Mouse (Mus musculus) liver, postnatal 0 days (tissue): ENCODE data around the gene Elovl5. TPM values are rescaled to one million over a fixed set of nuclear protein-coding genes. Genes with fewer than 3 reads are reported as not detected.

ENCODE experiments used
- ATAC-seq: fragments of 200-750 bp; cut with Nextera tagmentation; 2 replicates; pipeline ENCODE4 v1.8.0; 2017; ENCODE audit warnings: mild to moderate bottlenecking, moderate library complexity
- DNase-seq: peaks from one replicate; pipeline ENCODE4 v3.0.0-alpha.2; 2016
- H3K27ac ChIP-seq: fragments of 300-500 bp; sonication (generic); 2 replicates; pipeline ENCODE4 v1.5.1; 2014; ENCODE audit warnings: antibody characterized with exemption, moderate library complexity, mild to moderate bottlenecking, low read depth
- H3K27me3 ChIP-seq: fragments of 300-500 bp; sonication (generic); 2 replicates; pipeline ENCODE4 v1.6.1; 2014; ENCODE audit warnings: low read length, control low read depth, mixed read lengths; ENCODE audit not compliant: insufficient read depth
- H3K36me3 ChIP-seq: fragments of 300-500 bp; sonication (generic); replicated peaks from 2 replicates; pipeline ENCODE4 v1.6.1; 2014; ENCODE audit warnings: mild to moderate bottlenecking, control low read depth, low read length, moderate library complexity, mixed read lengths; ENCODE audit not compliant: insufficient read depth
- H3K4me1 ChIP-seq: fragments of 300-500 bp; sonication (generic); 2 replicates; pipeline ENCODE4 v1.6.1; 2014; ENCODE audit warnings: antibody characterized with exemption, mild to moderate bottlenecking, control low read depth; ENCODE audit not compliant: insufficient read depth
- H3K4me2 ChIP-seq: fragments of 300-500 bp; sonication (generic); 2 replicates; pipeline ENCODE4 v1.6.1; 2014; ENCODE audit warnings: low read depth, mild to moderate bottlenecking, low read length, moderate library complexity, mixed read lengths
- H3K4me3 ChIP-seq: fragments of 300-500 bp; sonication (generic); 2 replicates; pipeline ENCODE4 v1.5.1; 2014; ENCODE audit warnings: low read depth, low read length
- H3K9ac ChIP-seq: fragments of 300-500 bp; sonication (generic); replicated peaks from 2 replicates; pipeline ENCODE4 v1.6.1; 2014; ENCODE audit warnings: mild to moderate bottlenecking, moderate library complexity
- H3K9me3 ChIP-seq: fragments of 300-500 bp; sonication (generic); 2 replicates; pipeline ENCODE4 v1.6.1; 2016; ENCODE audit warnings: mild to moderate bottlenecking, control low read depth, low read length, mixed read lengths
- CTCF ChIP-seq: sonication (generic); IDR thresholded peaks from 2 replicates; pipeline ENCODE4 v1.5.1; 2016; ENCODE audit warnings: antibody characterized with exemption, low read depth
- EP300 ChIP-seq: IDR thresholded peaks from 2 replicates; pipeline ENCODE4 v1.6.1; 2016; ENCODE audit warnings: antibody characterized with exemption, low read depth, mild to moderate bottlenecking
- WGBS: fragments of 180-500 bp; shearing (Covaris S2); extraction: QIAGEN DNeasy Blood & Tissue Kit; methylation state at CpG from one replicate; pipeline ENCODE4 v1.1.7; 2014; ENCODE audit not compliant: insufficient replicate concordance; 5-methylcytosine and 5-hydroxymethylcytosine counted together
- polyA plus RNA-seq: library from polyadenylated mRNA; unstranded; fragments of >200 nt; fragmentation: Nextera tagmentation; extraction: Ambion mirVana; gene quantifications from 2 replicates; pipeline ENCODE4 v1.2.1, GENCODE M21; 2015

The Elovl5 gene
- polyA plus RNA-seq, 1 experiment from 2014 or later = 107 TPM

- Histone ChIP-seq H3K4me3 (peak overlapping the region; percentile 80), H3K4me2 (peak overlapping the region; percentile 88), H3K4me1 (peaks cover 32% of the 10 kb centered on the region), H3K27ac (peak overlapping the region; percentile 88; the same call in 1 of the 2 replicates), H3K27me3 (no peaks in the 10 kb centered on the region), H3K36me3 (no peaks in the 10 kb centered on the region), H3K9ac (peak overlapping the region; percentile 16; the same call in 1 of the 2 replicates), H3K9me3 (no peaks in the 10 kb centered on the region)
- 43% methylated on average over 5 of the region's 5 CpGs for whole genome bisulfite sequencing
- ATAC-seq = no peak
- no peak for DNase-seq
- TF ChIP-seq CTCF = no peak
These were observed 2.0 kb downstream of the Elovl5 start for GRCm38 (mm10) chr9:77918961-77919670.

GRCm38 (mm10) chr9:77920481-77920880, 3.3 kb downstream of the Elovl5 start:
- peak overlapping the region; percentile 19; the same call in 1 of the 2 replicates for H3K4me2 ChIP-seq
- TF ChIP-seq EP300 (no peak), CTCF (no peak)
- ATAC-seq (no peak), DNase-seq (no peak)
- peaks cover 33% of the 10 kb centered on the region for H3K4me1 ChIP-seq
- H3K27ac ChIP-seq = peak overlapping the region; percentile 44; the same call in 1 of the 2 replicates
- no peaks in the 10 kb centered on the region for H3K36me3 ChIP-seq
- H3K27me3 ChIP-seq = no peaks in the 10 kb centered on the region
- H3K4me3 ChIP-seq = no peak overlapping the region
- 73% methylated on average over 3 of the region's 3 CpGs for WGBS
- H3K9ac ChIP-seq = no peak overlapping the region
- no peaks in the 10 kb centered on the region for H3K9me3 ChIP-seq

- 63% methylated on average over 18 of the region's 18 CpGs for WGBS
- Histone ChIP-seq H3K27me3 (no peaks in the 10 kb centered on the region), H3K9ac (no peak overlapping the region), H3K36me3 (no peaks in the 10 kb centered on the region), H3K4me1 (peaks cover 33% of the 10 kb centered on the region), H3K4me2 (peak overlapping the region; percentile 18; the same call in 1 of the 2 replicates), H3K27ac (no peak overlapping the region), H3K4me3 (no peak overlapping the region), H3K9me3 (no peaks in the 10 kb centered on the region)
- no peak for DNase-seq
- no peak for TF ChIP-seq CTCF
- no peak for TF ChIP-seq EP300
- ATAC-seq = no peak
These were observed 4.4 kb downstream of the Elovl5 start for GRCm38 (mm10) chr9:77921366-77922260.

GRCm38 (mm10) chr9:77923774-77924173, 6.6 kb downstream of the Elovl5 start:
- Histone ChIP-seq H3K9me3 (no peaks in the 10 kb centered on the region), H3K27me3 (no peaks in the 10 kb centered on the region), H3K9ac (no peak overlapping the region), H3K4me3 (no peak overlapping the region), H3K4me1 (peaks cover 44% of the 10 kb centered on the region), H3K36me3 (no peaks in the 10 kb centered on the region), H3K4me2 (no peak overlapping the region), H3K27ac (no peak overlapping the region)
- DNase-seq (no peak), ATAC-seq (no peak)
- TF ChIP-seq EP300 = no peak
- no peak for TF ChIP-seq CTCF
- 73% methylated on average over 8 of the region's 8 CpGs for WGBS

- TF ChIP-seq EP300 = no peak
- TF ChIP-seq CTCF = no peak
- ATAC-seq = no peak
- Histone ChIP-seq H3K4me3 (no peak overlapping the region), H3K36me3 (no peaks in the 10 kb centered on the region), H3K27ac (no peak overlapping the region), H3K4me2 (no peak overlapping the region), H3K9me3 (no peaks in the 10 kb centered on the region), H3K9ac (no peak overlapping the region), H3K4me1 (peaks cover 41% of the 10 kb centered on the region), H3K27me3 (no peaks in the 10 kb centered on the region)
- DNase-seq = no peak
- WGBS = 73% methylated on average over 11 of the region's 11 CpGs
These were observed 7.0 kb downstream of the Elovl5 start for GRCm38 (mm10) chr9:77924199-77924598.

- Histone ChIP-seq H3K36me3 (no peaks in the 10 kb centered on the region), H3K4me1 (peaks cover 33% of the 10 kb centered on the region), H3K4me2 (no peak overlapping the region), H3K4me3 (no peak overlapping the region), H3K9me3 (no peaks in the 10 kb centered on the region), H3K27me3 (no peaks in the 10 kb centered on the region), H3K9ac (no peak overlapping the region), H3K27ac (no peak overlapping the region)
- no peak for TF ChIP-seq CTCF
- no peak for TF ChIP-seq EP300
- WGBS = 82% methylated on average over 8 of the region's 8 CpGs
- DNase-seq (no peak), ATAC-seq (no peak)
These were observed 9.0 kb downstream of the Elovl5 start for GRCm38 (mm10) chr9:77926151-77926550.
